Mouse (Mus musculus): ENCODE data around the gene Hdgf. TPM values are rescaled to one million over a fixed set of nuclear protein-coding genes. Genes with fewer than 3 reads are reported as not detected.

The Hdgf gene
- polyA plus RNA-seq, 1 experiment from 2014 or later = 137 TPM

DNA sequence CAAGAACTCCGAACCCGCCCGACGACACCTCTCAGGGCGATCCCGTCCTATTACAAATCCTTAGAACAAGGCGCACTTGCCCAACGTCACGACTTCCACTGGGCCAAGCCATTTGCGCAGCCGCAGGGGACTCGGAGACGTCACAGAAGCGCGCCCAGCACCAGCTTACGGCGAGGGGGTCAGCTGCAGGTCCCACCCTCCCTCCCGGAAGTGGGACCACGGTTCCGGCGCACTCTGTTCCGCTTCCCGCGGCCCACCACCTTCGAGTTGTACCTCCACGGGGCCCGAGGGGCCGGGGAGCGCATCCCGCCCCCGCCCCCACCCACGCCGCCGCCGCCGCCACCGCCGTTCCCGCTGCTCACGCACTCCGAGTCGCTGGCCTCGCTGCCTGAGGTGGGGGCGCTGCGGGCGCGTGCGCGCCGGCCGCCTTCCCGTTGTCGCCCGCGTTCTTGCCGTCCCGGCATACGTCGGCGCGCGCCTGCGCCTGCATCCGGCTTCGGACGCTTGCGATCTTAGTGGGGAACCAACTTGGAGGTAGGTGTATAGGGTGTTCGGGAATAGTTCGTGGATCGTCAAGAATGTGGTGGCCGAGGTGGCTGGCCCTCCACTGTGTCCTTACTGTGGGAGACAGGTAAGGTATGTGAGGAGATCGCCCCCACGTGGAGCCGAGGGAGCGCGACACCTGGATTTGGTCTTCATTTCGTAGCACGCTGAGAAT is 24.1 kb downstream of the Hdgf start, which contains the start of the genes Isg20l2 and Rrnad1:
Gene Isg20l2, plus strand, starts transcription at position 237 of the 718 bp plus-strand sequence.
Gene Rrnad1, minus strand, starts transcription at position 640 of the 718 bp plus-strand sequence.
- Histone ChIP-seq H3K27me3 (replicated peaks) (no peaks in the 10 kb centered on the region), H3K9ac (replicated peaks) (peak within 1 kb of the TSS; percentile 87), H3K4me1 (peaks cover 53% of the 10 kb centered on the region), H3K36me3 (peaks cover 41% of the 10 kb centered on the region), H3K4me2 (peak within 1 kb of the TSS; percentile 80), H3K9me3 (replicated peaks) (no peaks in the 10 kb centered on the region), H3K27ac (replicated peaks) (peak within 1 kb of the TSS; percentile 94), H3K4me3 (replicated peaks) (peak within 1 kb of the TSS; percentile 88)
- WGBS = under 1% methylated on average over 58 of the region's 78 CpGs
- peak; percentile 97 for ATAC-seq (ENCODE audit: low FRiP score)

- H3K36me3 ChIP-seq = peaks cover 44% of the 10 kb centered on the region
- H3K27me3 ChIP-seq (replicated peaks) = no peaks in the 10 kb centered on the region
- no peak for ATAC-seq (ENCODE audit: low FRiP score)
- no peak overlapping the region for H3K4me3 ChIP-seq (replicated peaks)
- no peak overlapping the region for H3K27ac ChIP-seq (replicated peaks)
- WGBS = 93% methylated on average over 5 of the region's 5 CpGs
- no peak overlapping the region for H3K4me2 ChIP-seq
- H3K4me1 ChIP-seq = peaks cover 59% of the 10 kb centered on the region
- no peaks in the 10 kb centered on the region for H3K9me3 ChIP-seq (replicated peaks)
- H3K9ac ChIP-seq (replicated peaks) = 0 out of 2 replicates have a peak overlapping the region, but pooled peaks have one; percentile 17
These were observed 27.9 kb downstream of the Hdgf start for GRCm38 (mm10) chr3:87934026-87934425.

DNA sequence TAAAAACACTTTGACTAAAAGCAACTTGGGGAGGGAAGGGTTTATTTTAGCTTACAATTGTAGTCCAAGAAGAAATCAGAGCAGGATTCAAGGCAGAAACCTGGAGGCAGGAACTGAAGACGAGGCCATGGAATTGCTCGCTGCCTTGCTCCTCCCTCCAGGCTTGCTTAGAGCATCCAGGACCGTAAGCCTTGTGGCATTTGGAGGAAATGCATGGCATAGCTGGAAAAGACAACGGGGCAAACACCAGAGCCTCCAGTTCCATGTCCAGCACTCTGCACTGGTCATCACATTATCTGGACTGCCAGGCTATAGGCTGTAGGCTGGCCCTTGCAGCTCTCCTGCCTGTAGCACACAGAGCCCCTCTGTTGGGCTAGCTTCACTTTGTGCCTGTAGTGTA is 28.4 kb downstream of the Hdgf start:
- Histone ChIP-seq H3K27ac (replicated peaks) (no peak overlapping the region), H3K9me3 (replicated peaks) (no peaks in the 10 kb centered on the region), H3K4me1 (peaks cover 54% of the 10 kb centered on the region), H3K27me3 (replicated peaks) (no peaks in the 10 kb centered on the region), H3K4me3 (replicated peaks) (no peak overlapping the region), H3K36me3 (peaks cover 49% of the 10 kb centered on the region), H3K9ac (replicated peaks) (peak overlapping the region; percentile 17; the same call in 1 of the 2 replicates), H3K4me2 (no peak overlapping the region)
- 72% methylated on average over 4 of the region's 4 CpGs for WGBS
- ATAC-seq (ENCODE audit: low FRiP score) = no peak

DNA sequence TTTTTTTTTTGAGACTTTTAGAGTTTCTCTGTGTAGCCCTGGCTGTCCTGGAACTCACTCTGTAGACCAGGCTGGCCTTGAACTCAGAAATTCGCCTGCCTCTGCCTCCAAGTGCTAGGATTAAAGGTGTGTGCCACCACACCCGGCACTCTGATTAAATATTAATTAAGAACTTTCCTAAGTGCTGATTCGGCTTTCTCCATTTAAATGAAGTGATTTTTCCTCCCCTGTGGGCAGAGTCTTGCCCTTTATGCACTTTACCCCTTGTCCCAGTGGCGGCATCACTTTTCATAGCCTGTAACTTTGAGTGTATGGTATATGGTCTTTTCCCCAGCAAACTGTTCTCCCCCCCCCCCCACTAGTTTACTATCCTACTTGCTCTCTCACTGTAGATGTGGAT is 29.1 kb downstream of the Hdgf start:
- H3K4me2 ChIP-seq = no peak overlapping the region
- no peaks in the 10 kb centered on the region for H3K27me3 ChIP-seq (replicated peaks)
- peaks cover 54% of the 10 kb centered on the region for H3K4me1 ChIP-seq
- H3K9me3 ChIP-seq (replicated peaks) = no peaks in the 10 kb centered on the region
- H3K27ac ChIP-seq (replicated peaks) = no peak overlapping the region
- no peak for ATAC-seq (ENCODE audit: low FRiP score)
- no peak overlapping the region for H3K9ac ChIP-seq (replicated peaks)
- 81% methylated on average over 4 of the region's 4 CpGs for WGBS
- no peak overlapping the region for H3K4me3 ChIP-seq (replicated peaks)
- peaks cover 56% of the 10 kb centered on the region for H3K36me3 ChIP-seq

DNA sequence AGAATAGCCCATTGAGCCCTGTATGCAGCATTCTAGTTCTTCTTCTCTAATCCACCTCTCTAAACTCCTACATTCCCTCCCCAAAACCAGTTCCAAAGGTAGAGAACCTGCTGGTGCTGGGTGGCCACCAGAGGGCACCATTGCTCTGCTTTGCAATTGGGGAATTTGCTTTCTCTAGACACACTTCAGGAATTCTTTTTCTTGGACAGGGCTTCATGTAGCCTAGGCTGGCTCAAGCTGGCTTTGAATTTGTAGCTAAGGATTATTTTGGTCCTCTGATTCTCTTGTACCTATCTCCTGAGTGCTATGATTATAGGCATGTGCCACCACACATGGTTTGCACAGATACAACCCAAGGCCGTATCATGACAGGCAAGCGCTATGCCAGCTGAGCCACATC is 29.7 kb downstream of the Hdgf start:
- H3K4me1 ChIP-seq = peaks cover 53% of the 10 kb centered on the region
- H3K9me3 ChIP-seq (replicated peaks) = no peaks in the 10 kb centered on the region
- H3K4me3 ChIP-seq (replicated peaks) = no peak overlapping the region
- H3K4me2 ChIP-seq = no peak overlapping the region; the same call in 1 of the 2 replicates
- peak overlapping the region; percentile 32; the same call in 1 of the 2 replicates for H3K9ac ChIP-seq (replicated peaks)
- H3K36me3 ChIP-seq = peaks cover 60% of the 10 kb centered on the region
- H3K27ac ChIP-seq (replicated peaks) = no peak overlapping the region
- WGBS = 84% methylated on average over 2 of the region's 2 CpGs
- ATAC-seq (ENCODE audit: low FRiP score) = no peak
- H3K27me3 ChIP-seq (replicated peaks) = no peaks in the 10 kb centered on the region

DNA sequence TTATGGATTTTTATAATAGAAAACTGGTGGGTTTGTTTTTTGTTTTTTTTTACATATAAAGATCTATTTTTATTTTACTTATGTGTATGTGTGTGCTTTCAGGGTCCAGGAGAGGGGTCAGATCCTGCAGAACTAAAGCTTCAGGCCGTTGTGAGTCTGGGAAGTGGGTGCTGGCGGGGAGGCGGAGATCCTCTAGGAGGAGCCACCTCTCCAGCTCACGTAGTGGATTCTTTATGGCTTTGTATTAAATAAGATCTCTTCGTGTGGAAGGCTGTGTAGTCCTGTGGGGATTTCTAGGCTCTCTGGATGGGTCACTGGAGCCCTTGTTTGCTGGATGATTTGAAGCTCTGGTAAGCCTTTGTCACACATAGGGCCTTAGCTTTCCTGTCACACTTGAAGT is 34.5 kb downstream of the Hdgf start:
- Histone ChIP-seq H3K4me3 (replicated peaks) (no peak overlapping the region), H3K4me2 (no peak overlapping the region), H3K36me3 (peaks cover 57% of the 10 kb centered on the region), H3K9ac (replicated peaks) (no peak overlapping the region), H3K9me3 (replicated peaks) (no peaks in the 10 kb centered on the region), H3K27ac (replicated peaks) (no peak overlapping the region), H3K27me3 (replicated peaks) (no peaks in the 10 kb centered on the region), H3K4me1 (peaks cover 23% of the 10 kb centered on the region)
- WGBS = 58% methylated on average over 5 of the region's 5 CpGs
- no peak for ATAC-seq (ENCODE audit: low FRiP score)

DNA sequence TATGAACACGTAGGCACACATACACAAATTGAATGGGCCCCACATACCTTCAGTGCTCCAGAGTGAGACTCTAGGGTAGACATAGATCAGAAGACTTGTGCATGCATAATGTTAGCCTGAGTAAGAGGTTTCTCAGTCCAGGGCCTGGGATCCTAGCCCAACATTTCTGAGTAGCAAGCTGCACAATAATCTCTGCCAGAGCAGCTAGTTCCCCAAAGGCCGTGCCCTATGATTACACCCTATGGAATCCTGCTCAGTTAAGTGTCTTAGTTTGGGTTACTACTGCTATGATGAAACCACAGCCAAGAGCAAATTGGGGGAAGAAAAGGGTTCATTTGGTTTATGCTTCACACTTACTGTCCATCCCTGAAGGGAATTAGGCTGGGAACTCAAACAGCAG is 36.4 kb downstream of the Hdgf start:
- Histone ChIP-seq H3K36me3 (peaks cover 51% of the 10 kb centered on the region), H3K9ac (replicated peaks) (no peak overlapping the region), H3K27ac (replicated peaks) (no peak overlapping the region), H3K27me3 (replicated peaks) (no peaks in the 10 kb centered on the region), H3K4me1 (peaks cover 32% of the 10 kb centered on the region), H3K4me3 (replicated peaks) (no peak overlapping the region), H3K4me2 (no peak overlapping the region), H3K9me3 (replicated peaks) (no peaks in the 10 kb centered on the region)
- no peak for ATAC-seq (ENCODE audit: low FRiP score)
- WGBS = 98% methylated on average over 2 of the region's 2 CpGs

DNA sequence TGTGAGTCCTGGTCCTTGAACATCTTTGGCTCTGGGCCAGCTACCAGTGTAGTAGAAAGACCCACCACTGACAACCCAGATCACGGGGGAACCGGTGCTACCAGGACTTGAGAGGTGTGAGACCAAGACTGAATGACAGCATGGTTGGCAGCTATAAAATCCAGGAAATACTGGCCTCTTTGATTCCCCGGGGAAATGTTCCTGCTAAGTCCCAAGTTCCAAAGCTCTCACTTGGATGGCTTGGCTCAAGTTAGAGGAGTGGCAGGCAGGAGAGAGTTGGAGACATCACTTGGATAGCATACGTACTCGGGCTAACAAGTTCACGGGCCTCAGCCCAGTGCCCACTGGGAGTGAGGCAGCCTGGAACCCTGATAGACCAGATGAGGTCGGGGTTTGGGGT is 37.5 kb downstream of the Hdgf start:
- Histone ChIP-seq H3K27ac (replicated peaks) (no peak overlapping the region), H3K27me3 (replicated peaks) (no peaks in the 10 kb centered on the region), H3K4me1 (peaks cover 41% of the 10 kb centered on the region), H3K4me3 (replicated peaks) (no peak overlapping the region), H3K36me3 (peaks cover 40% of the 10 kb centered on the region), H3K9me3 (replicated peaks) (no peaks in the 10 kb centered on the region), H3K4me2 (no peak overlapping the region), H3K9ac (replicated peaks) (no peak overlapping the region)
- 78% methylated on average over 7 of the region's 7 CpGs for WGBS
- no peak for ATAC-seq (ENCODE audit: low FRiP score)

GRCm38 (mm10) chr3:87944838-87945600 is 38.9 kb downstream of the Hdgf start:
- no peak overlapping the region for H3K9ac ChIP-seq (replicated peaks)
- no peak overlapping the region for H3K4me2 ChIP-seq
- no peak overlapping the region for H3K4me3 ChIP-seq (replicated peaks)
- ATAC-seq (ENCODE audit: low FRiP score) = no peak
- H3K36me3 ChIP-seq = peaks cover 26% of the 10 kb centered on the region
- H3K9me3 ChIP-seq (replicated peaks) = no peaks in the 10 kb centered on the region
- 13% methylated on average over 4 of the region's 4 CpGs for WGBS
- no peak overlapping the region for H3K27ac ChIP-seq (replicated peaks)
- H3K27me3 ChIP-seq (replicated peaks) = no peaks in the 10 kb centered on the region
- peaks cover 55% of the 10 kb centered on the region for H3K4me1 ChIP-seq

GRCm38 (mm10) chr3:87945781-87946540 is 39.8 kb downstream of the Hdgf start:
- Histone ChIP-seq H3K9ac (replicated peaks) (no peak overlapping the region), H3K4me1 (peaks cover 60% of the 10 kb centered on the region), H3K27ac (replicated peaks) (no peak overlapping the region)

GRCm38 (mm10) chr3:87946541-87946860 is 40.4 kb downstream of the Hdgf start:
- 33% methylated on average over 1 of the region's 1 CpGs for WGBS
- Histone ChIP-seq H3K4me1 (peaks cover 61% of the 10 kb centered on the region), H3K9ac (replicated peaks) (no peak overlapping the region; the same call in 1 of the 2 replicates), H3K9me3 (replicated peaks) (no peaks in the 10 kb centered on the region), H3K27ac (replicated peaks) (no peak overlapping the region), H3K4me3 (replicated peaks) (no peak overlapping the region), H3K27me3 (replicated peaks) (no peaks in the 10 kb centered on the region), H3K36me3 (peaks cover 13% of the 10 kb centered on the region), H3K4me2 (no peak overlapping the region)
- ATAC-seq (ENCODE audit: low FRiP score) = no peak

More at GRCm38 (mm10) chr3:87945781-87946540, 39.8 kb downstream of the Hdgf start:
- Histone ChIP-seq H3K9me3 (replicated peaks) (no peaks in the 10 kb centered on the region), H3K36me3 (peaks cover 19% of the 10 kb centered on the region), H3K4me3 (replicated peaks) (no peak overlapping the region), H3K4me2 (no peak overlapping the region), H3K27me3 (replicated peaks) (no peaks in the 10 kb centered on the region)
- ATAC-seq (ENCODE audit: low FRiP score) = no peak
- 16% methylated on average over 12 of the region's 12 CpGs for WGBS
